ENCODE assay signal across 10 mouse cellular contexts in genomic region chr2:52176537-52176936, GRCm38 (mm10).
A peak's percentile ranks its signal among the peaks of the same experiment; 100 is the strongest.
DNase-seq lines count a peak whose midpoint lies in the region; ATAC-seq and TF ChIP-seq lines count a peak whose summit lies in the region.
"Had no signal": no experiment of that assay in that cellular context is flagged by ENCODE, and none has a peak within 500 bp of the region (broad histone marks: within the 10 kb centered on the region; RNA-seq: fewer than 3 reads in every experiment).

No protein-coding gene starts in this region.

- peaks cover 9% of the 10 kb centered on the region; the same call in 1 of the 2 replicates for H3K4me1 ChIP-seq in thymus, adult 2 months (replicated peaks; ENCODE audit: control insufficient read depth, insufficient read depth, low read length)
- H3K4me1 ChIP-seq in hindbrain, embryonic 12.5 days, result no peaks in the 10 kb centered on the region
- H3K4me1 ChIP-seq: liver, embryonic 15.5 days had no signal

- DNase-seq in gastrocnemius, adult 2 months, result peak; percentile 16
- DNase-seq in gastrocnemius, adult 8-10 months (ENCODE audit: low spot score in 2 of 2), result no peak
- DNase-seq in left cerebral cortex, adult 2 months (ENCODE audit: extremely low spot score in 1 of 2, low spot score in 2 of 2), result peak; percentile 46 to 78
- peak; percentile 24 for DNase-seq in thymus, adult 2 months
- DNase-seq in ovary, postnatal 10 days (ENCODE audit: low spot score), result no peak

- H3K36me3 ChIP-seq in thymus, adult 2 months (ENCODE audit: control insufficient read depth, insufficient read depth, low read length), result no peaks in the 10 kb centered on the region
- H3K36me3 ChIP-seq in hindbrain, embryonic 12.5 days, result no peaks in the 10 kb centered on the region
- H3K36me3 ChIP-seq: heart, embryonic 10.5 days; liver, embryonic 15.5 days had no signal

- no peak overlapping the region for H3K9ac ChIP-seq in hindbrain, embryonic 12.5 days
- H3K9ac ChIP-seq: liver, embryonic 15.5 days had no signal

- no peak overlapping the region for H3K27ac ChIP-seq in gastrocnemius, adult 2 months
- peak overlapping the region; percentile 25; the same call in 1 of the 2 replicates for H3K27ac ChIP-seq in left cerebral cortex, adult 2 months
- no peak overlapping the region; the same call in 1 of the 2 replicates for H3K27ac ChIP-seq in thymus, adult 2 months (ENCODE audit: control insufficient read depth, insufficient read depth, low read length)
- H3K27ac ChIP-seq in hindbrain, embryonic 12.5 days, result no peak overlapping the region
- H3K27ac ChIP-seq: heart, embryonic 10.5 days; liver, embryonic 15.5 days had no signal

- no peaks in the 10 kb centered on the region for H3K9me3 ChIP-seq in hindbrain, embryonic 12.5 days (replicated peaks)
- H3K9me3 ChIP-seq: heart, embryonic 10.5 days; liver, embryonic 15.5 days had no signal

- no peak for TF ChIP-seq POLR2A in thymus, adult 2 months (IDR thresholded peaks at IDR 0.05; ENCODE audit: control insufficient read depth, extremely low read depth, insufficient read depth, low read length, poor library complexity)

- 15% methylated on average over 8 of the region's 8 CpGs for WGBS in thymus, adult 2 months
- WGBS in hindbrain, embryonic 12.5 days, result 70% methylated on average over 8 of the region's 8 CpGs

- no peaks in the 10 kb centered on the region for H3K27me3 ChIP-seq in thymus, adult 2 months (ENCODE audit: control insufficient read depth, insufficient read depth, low read length)
- H3K27me3 ChIP-seq in hindbrain, embryonic 12.5 days, result no peaks in the 10 kb centered on the region
- H3K27me3 ChIP-seq: liver, embryonic 15.5 days had no signal

- peak; percentile 82 for ATAC-seq in common myeloid progenitor, adult 5-6 weeks (replicated peaks; ENCODE audit: low read depth, poor library complexity, severe bottlenecking)
- ATAC-seq in erythroid progenitor cell, adult 5-6 weeks (replicated peaks; ENCODE audit: low FRiP score, poor library complexity, severe bottlenecking), result no peak
- ATAC-seq in hindbrain, embryonic 12.5 days (ENCODE audit: low FRiP score), result no peak

- no peak overlapping the region for H3K4me3 ChIP-seq in gastrocnemius, adult 2 months
- H3K4me3 ChIP-seq in left cerebral cortex, adult 2 months, result no peak overlapping the region
- H3K4me3 ChIP-seq in thymus, adult 2 months (ENCODE audit: control insufficient read depth, insufficient read depth, low read length), result no peak overlapping the region
- no peak overlapping the region for H3K4me3 ChIP-seq in hindbrain, embryonic 12.5 days
- H3K4me3 ChIP-seq: heart, embryonic 10.5 days; liver, embryonic 15.5 days had no signal

- TF ChIP-seq CTCF in gastrocnemius, adult 2 months (IDR thresholded peaks at IDR 0.05), result no peak
- TF ChIP-seq CTCF in left cerebral cortex, adult 2 months (IDR thresholded peaks at IDR 0.05), result no peak
- no peak for TF ChIP-seq CTCF in thymus, adult 2 months (IDR thresholded peaks at IDR 0.05; ENCODE audit: borderline replicate concordance, control insufficient read depth, extremely low read depth, insufficient read depth, low read length, poor library complexity)

- intact Hi-C loops in gastrocnemius, adult 2 months (cut with DNase I), result no loop called here
- intact Hi-C loops in left cerebral cortex, adult 2 months (cut with DNase I), result no loop called here

- no peak overlapping the region for H3K4me2 ChIP-seq in hindbrain, embryonic 12.5 days (replicated peaks)
- H3K4me2 ChIP-seq: liver, embryonic 15.5 days had no signal

Comparison
In these comparisons a context has a peak if more than half of its experiments do, and no peak if none do; other contexts are left out.
1. DNase-seq: peak in gastrocnemius, adult 2 months (single experiment), left cerebral cortex, adult 2 months (2 of 2) and thymus, adult 2 months (single experiment); none in gastrocnemius, adult 8-10 months (0 of 2) and ovary, postnatal 10 days (single experiment).